ENCODE assay signal across 19 mouse cellular contexts in the genomic region with DNA sequence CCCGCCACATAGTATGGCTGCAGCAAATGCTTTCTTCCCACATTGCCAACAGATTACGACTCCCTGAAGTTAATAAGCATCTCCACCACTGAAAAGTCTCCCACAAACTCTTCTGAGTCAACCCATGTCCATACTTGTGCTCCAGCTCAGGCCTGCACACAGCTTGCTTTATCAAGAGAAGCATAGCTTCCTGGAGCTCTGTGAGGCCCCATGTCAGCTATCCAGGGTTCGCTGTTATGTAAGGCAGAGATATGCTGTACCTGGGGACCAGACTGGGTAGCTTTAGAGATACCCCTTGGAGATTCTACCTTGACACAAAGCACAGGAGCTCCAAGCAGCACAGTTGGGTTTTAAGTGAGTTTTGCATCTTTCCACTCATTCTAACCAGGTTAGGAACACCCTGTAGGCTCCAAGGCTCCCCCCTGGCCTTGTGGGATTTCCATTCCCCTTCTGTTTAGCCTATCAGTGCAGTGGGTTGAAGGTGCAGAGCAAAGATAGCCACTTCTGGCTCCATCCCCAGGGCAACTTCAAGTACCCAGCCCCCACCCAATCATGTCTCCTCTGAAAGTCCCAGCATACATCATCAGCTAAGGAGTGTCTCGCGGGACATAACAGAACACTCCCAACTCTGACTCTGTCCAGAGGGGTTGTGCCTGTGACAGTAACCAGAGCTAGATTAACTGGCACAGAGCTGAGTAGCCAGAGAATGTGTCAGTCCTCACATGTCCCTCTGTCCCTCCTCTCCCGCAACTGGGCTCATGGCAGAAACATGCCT.
DNase-seq lines count a peak whose midpoint lies in the region; ATAC-seq lines count a peak whose summit lies in the region.
"Had no signal": no experiment of that assay in that cellular context is flagged by ENCODE, and none has a peak within 500 bp of the region (broad histone marks: within the 10 kb centered on the region; RNA-seq: fewer than 3 reads in every experiment).

No protein-coding gene starts in this region.

- 86% methylated on average over 6 of the region's 6 CpGs for WGBS in forebrain, embryonic 11.5 days
- 92% methylated on average over 6 of the region's 6 CpGs for WGBS in forebrain, embryonic 13.5 days
- 88% methylated on average over 6 of the region's 6 CpGs for WGBS in hindbrain, embryonic 10.5 days
- 89% methylated on average over 6 of the region's 6 CpGs for WGBS in hindbrain, embryonic 11.5 days
- WGBS in liver, embryonic 15.5 days (ENCODE audit: insufficient replicate concordance): 49% methylated on average over 6 of the region's 6 CpGs
- 87% methylated on average over 6 of the region's 6 CpGs for WGBS in forebrain, embryonic 12.5 days

- H3K4me1 ChIP-seq in forebrain, embryonic 11.5 days (replicated peaks; ENCODE audit: control insufficient read depth, insufficient read depth, low read length): peaks cover 7% of the 10 kb centered on the region; the same call in 1 of the 2 replicates
- peaks cover 26% of the 10 kb centered on the region for H3K4me1 ChIP-seq in forebrain, embryonic 13.5 days
- peaks cover 44% of the 10 kb centered on the region for H3K4me1 ChIP-seq in hindbrain, embryonic 10.5 days (replicated peaks)
- H3K4me1 ChIP-seq in hindbrain, embryonic 11.5 days (replicated peaks; ENCODE audit: control insufficient read depth, insufficient read depth, low read length): peaks cover 10% of the 10 kb centered on the region
- no peaks in the 10 kb centered on the region for H3K4me1 ChIP-seq in liver, embryonic 15.5 days (replicated peaks)
- peaks cover 35% of the 10 kb centered on the region for H3K4me1 ChIP-seq in forebrain, embryonic 12.5 days
- H3K4me1 ChIP-seq: stomach, embryonic 15.5 days had no signal

- intact Hi-C loops in left cerebral cortex, postnatal 36 days (cut with DNase I): no loop called here

- H3K4me3 ChIP-seq in forebrain, embryonic 11.5 days (ENCODE audit: low read depth, low read length): no peak overlapping the region
- no peak overlapping the region for H3K4me3 ChIP-seq in forebrain, embryonic 13.5 days
- no peak overlapping the region for H3K4me3 ChIP-seq in hindbrain, embryonic 10.5 days
- no peak overlapping the region for H3K4me3 ChIP-seq in hindbrain, embryonic 11.5 days (ENCODE audit: low read depth, low read length)
- no peak overlapping the region for H3K4me3 ChIP-seq in liver, embryonic 15.5 days (replicated peaks)
- H3K4me3 ChIP-seq in forebrain, embryonic 12.5 days (replicated peaks): no peak overlapping the region
- H3K4me3 ChIP-seq: limb, embryonic 12.5 days; neural tube, embryonic 12.5 days; stomach, embryonic 15.5 days had no signal

- DNase-seq in forebrain, embryonic 11.5 days (ENCODE audit: low spot score): peak; percentile 39
- DNase-seq in hindbrain, embryonic 10.5 days (ENCODE audit: low spot score): no peak
- DNase-seq in hindbrain, embryonic 11.5 days (ENCODE audit: low spot score): no peak
- peak; percentile 61 for DNase-seq in MN1 (ENCODE audit: low spot score)
- DNase-seq in left cerebral cortex, postnatal 36 days (ENCODE audit: low spot score in 2 of 2): no peak
- DNase-seq: adrenal gland, adult 2 months; cerebellum, postnatal 10 days; kidney, adult 2 months; kidney, postnatal 25 days; layer of hippocampus, adult 9-11 months; lung, postnatal 14 days; thymus, postnatal 14 days had no signal

- no peak for ATAC-seq in forebrain, embryonic 11.5 days (replicated peaks; ENCODE audit: low FRiP score)
- no peak for ATAC-seq in forebrain, embryonic 13.5 days
- no peak for ATAC-seq in hindbrain, embryonic 11.5 days (ENCODE audit: low FRiP score)
- peak; percentile 37; the same call in 1 of the 2 replicates for ATAC-seq in liver, embryonic 15.5 days (ENCODE audit: insufficient read depth)
- no peak for ATAC-seq in forebrain, embryonic 12.5 days (ENCODE audit: low FRiP score)
- ATAC-seq: forebrain, embryonic 14.5 days had no signal

- peaks cover 37% of the 10 kb centered on the region for H3K27me3 ChIP-seq in forebrain, embryonic 11.5 days (ENCODE audit: control insufficient read depth, insufficient read depth, low read length)
- peaks cover 79% of the 10 kb centered on the region for H3K27me3 ChIP-seq in forebrain, embryonic 13.5 days
- H3K27me3 ChIP-seq in hindbrain, embryonic 10.5 days (ENCODE audit: insufficient read depth, poor library complexity, severe bottlenecking): peaks cover 4% of the 10 kb centered on the region
- H3K27me3 ChIP-seq in hindbrain, embryonic 11.5 days (ENCODE audit: control insufficient read depth, insufficient read depth, low read length): no peaks in the 10 kb centered on the region; the same call in 1 of the 2 replicates
- no peaks in the 10 kb centered on the region for H3K27me3 ChIP-seq in liver, embryonic 15.5 days
- H3K27me3 ChIP-seq in forebrain, embryonic 12.5 days: peaks cover 80% of the 10 kb centered on the region
- H3K27me3 ChIP-seq: limb, embryonic 12.5 days; neural tube, embryonic 12.5 days; stomach, embryonic 15.5 days had no signal

- H3K27ac ChIP-seq in forebrain, embryonic 11.5 days (ENCODE audit: low read depth, low read length): 0 out of 2 replicates have a peak overlapping the region, but pooled peaks have one; percentile 3
- H3K27ac ChIP-seq in forebrain, embryonic 13.5 days: no peak overlapping the region
- H3K27ac ChIP-seq in hindbrain, embryonic 10.5 days: 0 out of 2 replicates have a peak overlapping the region, but pooled peaks have one; percentile 29
- H3K27ac ChIP-seq in hindbrain, embryonic 11.5 days (ENCODE audit: low read depth, low read length): no peak overlapping the region
- no peak overlapping the region for H3K27ac ChIP-seq in liver, embryonic 15.5 days (replicated peaks)
- no peak overlapping the region for H3K27ac ChIP-seq in forebrain, embryonic 12.5 days
- H3K27ac ChIP-seq: limb, embryonic 12.5 days; neural tube, embryonic 12.5 days; stomach, embryonic 15.5 days had no signal

- H3K36me3 ChIP-seq in forebrain, embryonic 11.5 days (ENCODE audit: control insufficient read depth, insufficient read depth, low read length): no peaks in the 10 kb centered on the region
- no peaks in the 10 kb centered on the region for H3K36me3 ChIP-seq in forebrain, embryonic 13.5 days (ENCODE audit: poor library complexity, severe bottlenecking)
- H3K36me3 ChIP-seq in hindbrain, embryonic 10.5 days: no peaks in the 10 kb centered on the region
- no peaks in the 10 kb centered on the region for H3K36me3 ChIP-seq in hindbrain, embryonic 11.5 days (ENCODE audit: control insufficient read depth, insufficient read depth, low read length)
- no peaks in the 10 kb centered on the region for H3K36me3 ChIP-seq in liver, embryonic 15.5 days (replicated peaks)
- H3K36me3 ChIP-seq in forebrain, embryonic 12.5 days (replicated peaks): no peaks in the 10 kb centered on the region
- H3K36me3 ChIP-seq: limb, embryonic 12.5 days; neural tube, embryonic 12.5 days; stomach, embryonic 15.5 days had no signal

- no peak overlapping the region for H3K9ac ChIP-seq in forebrain, embryonic 11.5 days (ENCODE audit: low read length)
- no peak overlapping the region for H3K9ac ChIP-seq in forebrain, embryonic 13.5 days
- no peak overlapping the region for H3K9ac ChIP-seq in hindbrain, embryonic 11.5 days (ENCODE audit: low read depth, low read length)
- no peak overlapping the region for H3K9ac ChIP-seq in liver, embryonic 15.5 days
- no peak overlapping the region for H3K9ac ChIP-seq in forebrain, embryonic 12.5 days
- H3K9ac ChIP-seq: limb, embryonic 12.5 days; neural tube, embryonic 12.5 days; stomach, embryonic 15.5 days had no signal

- no peaks in the 10 kb centered on the region for H3K9me3 ChIP-seq in forebrain, embryonic 11.5 days (ENCODE audit: control insufficient read depth, low read length)
- no peaks in the 10 kb centered on the region for H3K9me3 ChIP-seq in forebrain, embryonic 13.5 days (replicated peaks)
- H3K9me3 ChIP-seq in hindbrain, embryonic 10.5 days: no peaks in the 10 kb centered on the region
- no peaks in the 10 kb centered on the region for H3K9me3 ChIP-seq in hindbrain, embryonic 11.5 days (ENCODE audit: control insufficient read depth, low read length)
- no peaks in the 10 kb centered on the region for H3K9me3 ChIP-seq in liver, embryonic 15.5 days (replicated peaks)
- no peaks in the 10 kb centered on the region for H3K9me3 ChIP-seq in forebrain, embryonic 12.5 days
- H3K9me3 ChIP-seq: limb, embryonic 12.5 days; neural tube, embryonic 12.5 days; stomach, embryonic 15.5 days had no signal

- no peak overlapping the region for H3K4me2 ChIP-seq in forebrain, embryonic 11.5 days (ENCODE audit: low read depth, low read length, severe bottlenecking)
- H3K4me2 ChIP-seq in forebrain, embryonic 13.5 days: no peak overlapping the region
- no peak overlapping the region for H3K4me2 ChIP-seq in hindbrain, embryonic 11.5 days (replicated peaks; ENCODE audit: low read depth, low read length)
- no peak overlapping the region for H3K4me2 ChIP-seq in liver, embryonic 15.5 days
- no peak overlapping the region for H3K4me2 ChIP-seq in forebrain, embryonic 12.5 days
- H3K4me2 ChIP-seq: limb, embryonic 12.5 days; neural tube, embryonic 12.5 days; stomach, embryonic 15.5 days had no signal

Comparison
In these comparisons a context has a peak if more than half of its experiments do, and no peak if none do; other contexts are left out.
1. H3K27ac ChIP-seq: peak in forebrain, embryonic 11.5 days (single experiment) and hindbrain, embryonic 10.5 days (single experiment); none in forebrain, embryonic 13.5 days (single experiment), hindbrain, embryonic 11.5 days (single experiment), liver, embryonic 15.5 days (single experiment) and forebrain, embryonic 12.5 days (single experiment).
2. DNase-seq: peak in forebrain, embryonic 11.5 days (single experiment) and MN1 (single experiment); none in hindbrain, embryonic 10.5 days (single experiment), hindbrain, embryonic 11.5 days (single experiment) and left cerebral cortex, postnatal 36 days (0 of 2).